Mouse (Mus musculus): Measurements from ENCODE around the gene Ehd4.

DNA sequence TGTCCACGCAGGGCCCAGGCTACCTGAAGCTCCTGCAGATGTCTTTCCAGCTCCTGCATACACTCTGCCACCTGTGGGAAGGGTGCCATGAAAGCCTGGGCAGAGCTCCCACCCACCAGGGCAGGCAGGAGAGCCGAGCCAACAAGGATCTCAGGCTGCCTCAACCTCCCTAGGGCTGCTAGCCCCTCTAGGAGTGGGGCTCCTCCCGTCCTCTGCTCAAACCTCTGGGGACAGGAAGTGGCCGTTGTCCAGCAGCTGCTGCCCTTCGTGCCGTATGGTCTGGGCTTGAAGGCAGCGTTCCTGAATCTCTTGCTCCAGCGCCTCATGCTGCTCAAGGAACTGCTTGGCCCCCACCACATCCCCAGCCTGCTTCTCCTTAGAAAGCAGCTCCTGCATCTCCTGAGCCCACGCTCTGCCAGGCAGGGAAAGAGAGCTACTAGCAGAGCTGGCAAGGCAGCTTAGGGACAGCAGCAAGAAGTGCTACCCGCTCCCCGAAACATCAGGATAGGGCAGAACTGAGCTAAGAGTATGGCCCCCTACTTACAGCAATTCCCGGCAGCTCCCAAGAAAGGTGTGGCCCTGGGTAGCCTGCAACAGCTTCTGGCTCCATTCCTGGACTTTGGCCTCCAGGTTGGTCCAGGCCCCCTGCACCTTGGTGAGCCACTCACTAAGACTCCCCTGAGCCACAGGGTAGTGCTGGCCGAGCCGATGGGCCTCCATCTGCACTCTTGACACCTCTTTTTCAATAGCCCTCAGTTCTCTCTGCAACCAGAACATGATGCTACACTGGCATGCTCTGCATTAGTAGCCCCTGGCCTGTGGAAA is 107.7 kb downstream of the Ehd4 start:
- TF ChIP-seq POLR2A (IDR thresholded peaks at IDR 0.05; ENCODE audit: insufficient read length, low read depth) (no peak), POLR2AphosphoS2 (IDR thresholded peaks at IDR 0.05; ENCODE audit: insufficient read length, low read depth) (no peak), TCF12 (IDR thresholded peaks at IDR 0.05; ENCODE audit: insufficient read depth, poor library complexity, severe bottlenecking) (no peak), TCF3 (IDR thresholded peaks at IDR 0.05; ENCODE audit: insufficient read length, low read depth) (no peak), MYOD1 (IDR thresholded peaks at IDR 0.05; ENCODE audit: control insufficient read depth in 1 of 3, insufficient read length in 2 of 3, low read depth in 2 of 3) (no peak), MAX (IDR thresholded peaks at IDR 0.05; ENCODE audit: low read depth) (no peak), E2F4 (IDR thresholded peaks at IDR 0.05; ENCODE audit: insufficient read depth) (no peak), USF1 (IDR thresholded peaks at IDR 0.05; ENCODE audit: low read depth) (no peak)

Measured in myocyte (in vitro differentiated cells).